Mouse (Mus musculus): Measurements from ENCODE around the gene Syt7.
A peak's percentile ranks its signal among the peaks of the same experiment; 100 is the strongest.

The Syt7 gene

GRCm38 (mm10) chr19:10388615-10389313 lies at the start of gene Syt7:
Syt7 (plus strand) TSS chr19:10389090.
- peak; percentile 80 for DNase-seq (ENCODE audit: low read depth, low spot score)

GRCm38 (mm10) chr19:10339271-10339670 lies 49.6 kb upstream of the Syt7 start:
- no peak for DNase-seq (ENCODE audit: low read depth, low spot score)

GRCm38 (mm10) chr19:10340661-10341060 lies 48.2 kb upstream of the Syt7 start:
- no peak for DNase-seq (ENCODE audit: low read depth, low spot score)

- no peak for DNase-seq (ENCODE audit: low read depth, low spot score)
Observed at GRCm38 (mm10) chr19:10341152-10341551, 47.7 kb upstream of the Syt7 start.

GRCm38 (mm10) chr19:10341817-10342439 lies 47.0 kb upstream of the Syt7 start:
- no peak for DNase-seq (ENCODE audit: low read depth, low spot score)

GRCm38 (mm10) chr19:10343866-10344265 lies 45.0 kb upstream of the Syt7 start:
- DNase-seq (ENCODE audit: low read depth, low spot score): no peak

- DNase-seq (ENCODE audit: low read depth, low spot score): no peak
Observed at GRCm38 (mm10) chr19:10345696-10346095, 43.2 kb upstream of the Syt7 start.

- no peak for DNase-seq (ENCODE audit: low read depth, low spot score)
Observed at GRCm38 (mm10) chr19:10347628-10348273, 41.1 kb upstream of the Syt7 start.

GRCm38 (mm10) chr19:10352218-10352617 lies 36.7 kb upstream of the Syt7 start:
- DNase-seq (ENCODE audit: low read depth, low spot score): no peak

GRCm38 (mm10) chr19:10354830-10355229 lies 34.1 kb upstream of the Syt7 start:
- no peak for DNase-seq (ENCODE audit: low read depth, low spot score)

- DNase-seq (ENCODE audit: low read depth, low spot score): no peak
Observed at GRCm38 (mm10) chr19:10356845-10357503, 31.9 kb upstream of the Syt7 start.

GRCm38 (mm10) chr19:10359105-10359946 lies 29.6 kb upstream of the Syt7 start:
- DNase-seq (ENCODE audit: low read depth, low spot score): no peak

- DNase-seq (ENCODE audit: low read depth, low spot score): no peak
Observed at GRCm38 (mm10) chr19:10362473-10363129, 26.3 kb upstream of the Syt7 start.

- DNase-seq (ENCODE audit: low read depth, low spot score): no peak
Observed at GRCm38 (mm10) chr19:10363869-10364268, 25.0 kb upstream of the Syt7 start.

GRCm38 (mm10) chr19:10366116-10366845 lies 22.6 kb upstream of the Syt7 start:
- no peak for DNase-seq (ENCODE audit: low read depth, low spot score)

GRCm38 (mm10) chr19:10367802-10368201 lies 21.1 kb upstream of the Syt7 start:
- no peak for DNase-seq (ENCODE audit: low read depth, low spot score)

GRCm38 (mm10) chr19:10369936-10370335 lies 19.0 kb upstream of the Syt7 start:
- DNase-seq (ENCODE audit: low read depth, low spot score): no peak

- DNase-seq (ENCODE audit: low read depth, low spot score): no peak
Observed at GRCm38 (mm10) chr19:10373191-10373590, 15.7 kb upstream of the Syt7 start.

- no peak for DNase-seq (ENCODE audit: low read depth, low spot score)
Observed at GRCm38 (mm10) chr19:10375260-10375659, 13.6 kb upstream of the Syt7 start.

- no peak for DNase-seq (ENCODE audit: low read depth, low spot score)
Observed at GRCm38 (mm10) chr19:10379978-10380377, 8.9 kb upstream of the Syt7 start.
